ENCODE assay signal across 18 mouse cellular contexts in the genomic region with DNA sequence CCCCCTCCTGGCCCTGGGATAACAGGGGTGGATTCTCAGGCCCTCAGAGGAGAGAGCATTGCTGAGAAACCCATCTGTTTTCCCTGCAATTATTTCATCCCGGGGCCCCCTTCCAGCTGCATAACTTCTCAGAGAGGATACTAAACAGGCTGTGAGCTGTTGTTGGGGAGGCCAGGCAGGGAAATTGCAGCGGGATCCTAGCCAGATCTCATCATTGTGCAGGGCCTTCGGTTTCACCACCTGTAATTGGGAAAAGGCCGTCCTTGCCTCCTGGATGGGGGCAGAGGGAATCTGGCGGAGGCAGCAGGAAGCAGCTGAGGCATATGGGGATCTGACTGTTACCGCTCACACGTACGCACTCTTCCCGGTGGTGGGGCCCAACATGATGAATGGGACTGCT. TPM values are rescaled to one million over a fixed set of nuclear protein-coding genes. Genes with fewer than 3 reads are reported as not detected.
DNase-seq lines count a peak whose midpoint lies in the region; ATAC-seq lines count a peak whose summit lies in the region.
"Had no signal": no experiment of that assay in that cellular context is flagged by ENCODE, and none has a peak within 500 bp of the region (broad histone marks: within the 10 kb centered on the region; RNA-seq: fewer than 3 reads in every experiment).

No protein-coding gene starts in this region.

- H3K9ac ChIP-seq in embryonic facial prominence, embryonic 14.5 days (ENCODE audit: low read depth, low read length), result no peak overlapping the region
- H3K9ac ChIP-seq: forebrain, postnatal 0 days; intestine, embryonic 15.5 days; liver, embryonic 15.5 days; neural tube, embryonic 12.5 days had no signal

- peaks cover 15% of the 10 kb centered on the region for H3K4me1 ChIP-seq in heart, embryonic 10.5 days
- 0 out of 2 replicates have a peak, but pooled peaks cover 17% of the 10 kb centered on the region for H3K4me1 ChIP-seq in embryonic facial prominence, embryonic 14.5 days (ENCODE audit: control insufficient read depth, insufficient read depth, low read length)
- peaks cover 21% of the 10 kb centered on the region for H3K4me1 ChIP-seq in limb, embryonic 10.5 days

- no peaks in the 10 kb centered on the region for H3K36me3 ChIP-seq in heart, embryonic 10.5 days
- no peaks in the 10 kb centered on the region for H3K36me3 ChIP-seq in embryonic facial prominence, embryonic 14.5 days (ENCODE audit: control insufficient read depth, insufficient read depth, low read length)
- no peaks in the 10 kb centered on the region for H3K36me3 ChIP-seq in limb, embryonic 10.5 days
- H3K36me3 ChIP-seq: G1E; intestine, embryonic 15.5 days; liver, embryonic 15.5 days; neural tube, embryonic 12.5 days had no signal

- H3K4me2 ChIP-seq in embryonic facial prominence, embryonic 14.5 days (ENCODE audit: low read depth, low read length), result no peak overlapping the region
- H3K4me2 ChIP-seq: intestine, embryonic 15.5 days; liver, embryonic 15.5 days; neural tube, embryonic 12.5 days had no signal

- 63% methylated on average over 9 of the region's 9 CpGs for WGBS in heart, embryonic 10.5 days
- 35% methylated on average over 8 of the region's 9 CpGs for WGBS in embryonic facial prominence, embryonic 14.5 days
- 71% methylated on average over 9 of the region's 9 CpGs for WGBS in limb, embryonic 10.5 days

- peak; percentile 27; the same call in 1 of the 2 replicates for ATAC-seq in embryonic facial prominence, embryonic 14.5 days (ENCODE audit: low read depth)
- ATAC-seq: forebrain, postnatal 0 days; intestine, embryonic 15.5 days had no signal

- H3K27me3 ChIP-seq in heart, embryonic 10.5 days (ENCODE audit: insufficient read depth, poor library complexity, severe bottlenecking), result peaks cover 72% of the 10 kb centered on the region
- peaks cover 23% of the 10 kb centered on the region for H3K27me3 ChIP-seq in embryonic facial prominence, embryonic 14.5 days (replicated peaks; ENCODE audit: control insufficient read depth, insufficient read depth, low read length)
- peaks cover 50% of the 10 kb centered on the region for H3K27me3 ChIP-seq in limb, embryonic 10.5 days (ENCODE audit: low read depth, poor library complexity, severe bottlenecking)

- DNase-seq in heart, adult 8-10 months (ENCODE audit: low spot score), result peak; percentile 16
- DNase-seq in heart, embryonic 10.5 days (ENCODE audit: low spot score), result no peak
- peak; percentile 23 for DNase-seq in brain, adult 2 months (ENCODE audit: low read depth, low spot score)
- DNase-seq in embryonic facial prominence, embryonic 14.5 days (ENCODE audit: low spot score), result peak; percentile 79
- DNase-seq in limb, embryonic 10.5 days (ENCODE audit: low spot score), result peak; percentile 29
- no peak for DNase-seq in right cerebral cortex, postnatal 4 days
- DNase-seq in left cerebral cortex, adult 18-20 months (ENCODE audit: low spot score in 2 of 2), result no peak
- DNase-seq: adrenal gland, adult 2 months; cerebellum, adult 2 months; embryo, embryonic 11 days; forebrain, postnatal 0 days; lung, postnatal 14 days had no signal

- H3K9me3 ChIP-seq in heart, embryonic 10.5 days, result no peaks in the 10 kb centered on the region
- H3K9me3 ChIP-seq in embryonic facial prominence, embryonic 14.5 days (ENCODE audit: control insufficient read depth, low read length), result no peaks in the 10 kb centered on the region
- H3K9me3 ChIP-seq in limb, embryonic 10.5 days (replicated peaks), result no peaks in the 10 kb centered on the region
- H3K9me3 ChIP-seq: G1E; intestine, embryonic 15.5 days; liver, embryonic 15.5 days; neural tube, embryonic 12.5 days had no signal

- H3K4me3 ChIP-seq in heart, embryonic 10.5 days, result no peak overlapping the region
- no peak overlapping the region for H3K4me3 ChIP-seq in embryonic facial prominence, embryonic 14.5 days (ENCODE audit: low read depth, low read length)
- H3K4me3 ChIP-seq in limb, embryonic 10.5 days, result no peak overlapping the region
- H3K4me3 ChIP-seq: erythroblast, embryonic 14.5 days; intestine, embryonic 15.5 days; liver, embryonic 15.5 days; neural tube, embryonic 12.5 days had no signal

- no peak overlapping the region for H3K27ac ChIP-seq in heart, embryonic 10.5 days
- no peak overlapping the region; the same call in 1 of the 2 replicates for H3K27ac ChIP-seq in embryonic facial prominence, embryonic 14.5 days (replicated peaks; ENCODE audit: low read depth, low read length)
- H3K27ac ChIP-seq in limb, embryonic 10.5 days, result no peak overlapping the region
- H3K27ac ChIP-seq: intestine, embryonic 15.5 days; liver, embryonic 15.5 days; neural tube, embryonic 12.5 days had no signal

RNA-seq across cellular contexts. Expression of a gene that starts 4.0 kb away (rescaled TPM):
- total RNA-seq in heart, adult 8-10 months (2022), result under 1 TPM in 3 of 4 experiments, not detected in 1; 0.31 to 0.44 (median 0.44) TPM
- 0.37 and 0.38 TPM in 2 replicates for polyA plus RNA-seq in heart, embryonic 10.5 days (2016; fragmentation: Nextera tagmentation; extraction: Ambion mirVana)
- 7.4 and 10.5 TPM in 2 replicates for polyA plus RNA-seq in embryonic facial prominence, embryonic 14.5 days (2014; fragmentation: Nextera tagmentation; extraction: Ambion mirVana)
- polyA plus RNA-seq in limb, embryonic 10.5 days (2016; fragmentation: Nextera tagmentation; extraction: Ambion mirVana), result 0.34 and 0.59 TPM in 2 replicates
- 1 to 10 TPM; 8.0 to 8.8 TPM for total RNA-seq in left cerebral cortex, adult 18-20 months (2021)
- total RNA-seq: G1E had no signal
- polyA plus RNA-seq: erythroblast, embryonic 14.5 days; G1E; liver, embryonic 15.5 days; spleen, adult 2 months had no signal

RNA-seq across cellular contexts. Expression of a gene that starts 29.2 kb away (rescaled TPM):
- 10 to 100 TPM in 3 of 4 experiments, 1 to 10 TPM in 1; 9.5 to 12.4 (median 11.7) TPM for total RNA-seq in heart, adult 8-10 months (2022)
- 20.6 and 23.2 TPM in 2 replicates for polyA plus RNA-seq in heart, embryonic 10.5 days (2016; fragmentation: Nextera tagmentation; extraction: Ambion mirVana)
- 21.2 and 22.4 TPM in 2 replicates for polyA plus RNA-seq in embryonic facial prominence, embryonic 14.5 days (2014; fragmentation: Nextera tagmentation; extraction: Ambion mirVana)
- 27.1 and 34.7 TPM in 2 replicates for polyA plus RNA-seq in limb, embryonic 10.5 days (2016; fragmentation: Nextera tagmentation; extraction: Ambion mirVana)
- 10 to 100 TPM; 25.1 to 25.6 TPM for total RNA-seq in left cerebral cortex, adult 18-20 months (2021)

Comparison
In these comparisons a context has a peak if more than half of its experiments do, and no peak if none do; other contexts are left out.
1. DNase-seq: peak in heart, adult 8-10 months (single experiment), brain, adult 2 months (single experiment), embryonic facial prominence, embryonic 14.5 days (single experiment) and limb, embryonic 10.5 days (single experiment); none in heart, embryonic 10.5 days (single experiment), right cerebral cortex, postnatal 4 days (single experiment) and left cerebral cortex, adult 18-20 months (0 of 2).